Mouse (Mus musculus) small intestine, adult 2 months (tissue): ENCODE measurements around the gene Erp27.

Source experiments
- CTCF ChIP-seq: fragments of 200-500 bp; IDR thresholded peaks from 2 replicates; pipeline ENCODE4 v1.5.1; 2012; ENCODE audit warnings: low read depth, mild to moderate bottlenecking, control low read depth, inconsistent platforms, low read length, moderate library complexity, mixed read lengths; ENCODE audit not compliant: insufficient replicate concordance, insufficient read length; ENCODE audit errors: extremely low read depth
- POLR2A ChIP-seq: fragments of 200-500 bp; IDR thresholded peaks from 2 replicates; pipeline ENCODE4 v1.6.1; 2012; ENCODE audit warnings: low read depth, mild to moderate bottlenecking, control low read depth, inconsistent platforms, low read length, moderate library complexity

DNA sequence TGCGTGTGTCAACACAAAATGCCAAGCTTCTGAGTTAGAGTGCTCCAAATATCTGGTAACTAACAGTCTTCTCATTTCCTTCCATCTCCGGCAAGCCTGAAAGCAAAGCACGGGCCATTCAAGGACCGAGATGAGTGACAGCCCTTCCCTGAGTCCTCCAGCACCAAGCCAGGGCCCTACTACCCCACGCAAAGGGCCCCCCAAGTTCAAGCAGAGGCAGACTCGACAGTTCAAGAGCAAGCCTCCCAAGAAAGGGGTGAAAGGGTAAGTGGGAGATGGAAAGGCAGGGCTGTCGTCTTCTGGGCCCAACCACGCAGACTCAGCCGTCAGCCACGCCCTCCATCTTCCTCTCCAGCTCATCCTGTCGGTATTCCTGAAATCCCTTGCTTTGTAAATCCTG, 37.2 kb upstream of the Erp27 start:
- TF ChIP-seq CTCF, result no peak
- no peak for TF ChIP-seq POLR2A
